Comparison of ENCODE assay signal across 8 mouse cellular contexts in the genomic region with DNA sequence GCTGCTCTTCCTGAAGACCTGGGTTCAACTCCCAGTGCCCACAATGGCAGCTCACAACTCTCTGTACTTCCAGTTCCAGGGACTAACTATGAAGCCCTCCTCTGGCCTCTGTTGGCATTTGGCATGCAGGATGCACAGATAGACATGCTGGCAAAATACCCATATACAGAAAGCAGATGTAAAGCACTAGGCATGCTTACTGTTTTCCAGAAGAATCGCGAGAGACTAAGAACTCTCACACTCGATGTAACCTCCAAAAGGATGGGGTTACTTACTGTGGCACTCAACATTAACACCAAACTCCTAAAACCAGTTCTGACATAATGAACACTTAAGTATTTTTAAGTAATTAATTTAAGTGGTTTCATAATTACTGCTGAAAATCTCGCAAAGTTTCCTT. TPM values are rescaled to one million over a fixed set of nuclear protein-coding genes. Genes with fewer than 3 reads are reported as not detected.
DNase-seq lines count a peak whose midpoint lies in the region; ATAC-seq lines count a peak whose summit lies in the region.

No protein-coding gene starts in this region.

- peak overlapping the region; percentile 97 for H3K9ac ChIP-seq in liver, embryonic 11.5 days (ENCODE audit: low read depth, low read length)

- peak overlapping the region; percentile 72 for H3K4me2 ChIP-seq in liver, embryonic 11.5 days

- H3K27ac ChIP-seq in forebrain, embryonic 10.5 days: peak overlapping the region; percentile 96
- H3K27ac ChIP-seq in liver, embryonic 11.5 days (ENCODE audit: low read depth, low read length): no peak overlapping the region

- no peaks in the 10 kb centered on the region for H3K27me3 ChIP-seq in erythroblast, embryonic 14.5 days (ENCODE audit: control insufficient read depth)
- H3K27me3 ChIP-seq in forebrain, embryonic 10.5 days (ENCODE audit: poor library complexity, severe bottlenecking): no peaks in the 10 kb centered on the region
- H3K27me3 ChIP-seq in liver, embryonic 11.5 days (replicated peaks; ENCODE audit: control insufficient read depth, insufficient read depth, low read length): no peaks in the 10 kb centered on the region

- H3K9me3 ChIP-seq in erythroblast, embryonic 14.5 days (ENCODE audit: control insufficient read depth, low read length): no peaks in the 10 kb centered on the region
- no peaks in the 10 kb centered on the region; the same call in 1 of the 2 replicates for H3K9me3 ChIP-seq in forebrain, embryonic 10.5 days
- no peaks in the 10 kb centered on the region for H3K9me3 ChIP-seq in liver, embryonic 11.5 days (ENCODE audit: control insufficient read depth, low read length)

- no peak for ATAC-seq in erythroblast, adult 5-6 weeks (replicated peaks; ENCODE audit: low FRiP score, poor library complexity, severe bottlenecking)
- ATAC-seq in liver, embryonic 11.5 days (replicated peaks; ENCODE audit: low FRiP score): no peak
- no peak for ATAC-seq in activated CD4-positive, CD25-positive, alpha-beta regulatory T cell, adult 4 months

- H3K36me3 ChIP-seq in erythroblast, embryonic 14.5 days (ENCODE audit: control insufficient read depth): peaks cover 45% of the 10 kb centered on the region
- peaks cover 43% of the 10 kb centered on the region for H3K36me3 ChIP-seq in forebrain, embryonic 10.5 days (replicated peaks)
- peaks cover 12% of the 10 kb centered on the region for H3K36me3 ChIP-seq in liver, embryonic 11.5 days (ENCODE audit: control insufficient read depth, insufficient read depth, low read length)

- DNase-seq in 3T3-L1 (ENCODE audit: low read depth, low spot score): peak; percentile 42
- DNase-seq in forebrain, embryonic 10.5 days (ENCODE audit: extremely low spot score, low spot score): no peak
- no peak for DNase-seq in liver, embryonic 11.5 days (ENCODE audit: low spot score)
- no peak for DNase-seq in right cerebral cortex, postnatal 4 days
- DNase-seq in right cerebral cortex, postnatal 10 days (ENCODE audit: low spot score in 2 of 2): no peak

- H3K4me3 ChIP-seq in erythroblast, embryonic 14.5 days (replicated peaks): peak overlapping the region; percentile 73
- H3K4me3 ChIP-seq in forebrain, embryonic 10.5 days: peak overlapping the region; percentile 86
- peak overlapping the region; percentile 90 for H3K4me3 ChIP-seq in liver, embryonic 11.5 days (ENCODE audit: low read depth, low read length)

- WGBS in forebrain, embryonic 10.5 days: 69% methylated on average over 4 of the region's 4 CpGs
- WGBS in liver, embryonic 11.5 days: 60% methylated on average over 4 of the region's 4 CpGs

- peaks cover 47% of the 10 kb centered on the region for H3K4me1 ChIP-seq in erythroblast, embryonic 14.5 days (ENCODE audit: control insufficient read depth)
- H3K4me1 ChIP-seq in forebrain, embryonic 10.5 days: peaks cover 20% of the 10 kb centered on the region
- H3K4me1 ChIP-seq in liver, embryonic 11.5 days (replicated peaks; ENCODE audit: control insufficient read depth, insufficient read depth, low read length): peaks cover 7% of the 10 kb centered on the region

RNA-seq across cellular contexts. Expression of gene Trappc6b, which starts 0.9 kb away (rescaled TPM):
- 9.5 and 10.4 TPM in 2 replicates for polyA plus RNA-seq in erythroblast, embryonic 14.5 days (2012)
- 12.3 and 19.0 TPM in 2 replicates for total RNA-seq in erythroblast, adult 5-6 weeks (2015; ENCODE audit: low replicate concordance)
- total RNA-seq in erythroblast, adult 5-6 weeks (2017; ENCODE audit: low replicate concordance): 29.1 and 35.3 TPM in 2 replicates
- polyA plus RNA-seq in forebrain, embryonic 10.5 days (2016; fragmentation: Nextera tagmentation; extraction: Ambion mirVana): 65.5 and 66.3 TPM in 2 replicates
- 58.9 and 60.8 TPM in 2 replicates for polyA plus RNA-seq in liver, embryonic 11.5 days (2014; fragmentation: Nextera tagmentation; extraction: Ambion mirVana)
- 10 to 100 TPM; 73.9 to 78.8 TPM for polyA plus RNA-seq in activated CD4-positive, CD25-positive, alpha-beta regulatory T cell, adult 4 months (2017; shearing (Covaris generic))

RNA-seq across cellular contexts. Expression of gene Pnn, which starts 6.4 kb away (rescaled TPM):
- polyA plus RNA-seq in erythroblast, embryonic 14.5 days (2012): 5.0 and 5.9 TPM in 2 replicates
- total RNA-seq in erythroblast, adult 5-6 weeks (2015; ENCODE audit: low replicate concordance): 22.3 and 24.5 TPM in 2 replicates
- 23.3 and 40.4 TPM in 2 replicates for total RNA-seq in erythroblast, adult 5-6 weeks (2017; ENCODE audit: low replicate concordance)
- 122 and 133 TPM in 2 replicates for polyA plus RNA-seq in forebrain, embryonic 10.5 days (2016; fragmentation: Nextera tagmentation; extraction: Ambion mirVana)
- polyA plus RNA-seq in liver, embryonic 11.5 days (2014; fragmentation: Nextera tagmentation; extraction: Ambion mirVana): 90.7 and 92.2 TPM in 2 replicates
- 100 to 1,000 TPM in 1 of 2 experiments, 10 to 100 TPM in 1; 86.9 to 124 TPM for polyA plus RNA-seq in activated CD4-positive, CD25-positive, alpha-beta regulatory T cell, adult 4 months (2017; shearing (Covaris generic))

RNA-seq across cellular contexts. Expression of gene Mia2, which starts 35.3 kb away (rescaled TPM):
- polyA plus RNA-seq in erythroblast, embryonic 14.5 days (2012): 1.2 and 1.5 TPM in 2 replicates
- 40.5 and 54.1 TPM in 2 replicates for total RNA-seq in erythroblast, adult 5-6 weeks (2015; ENCODE audit: low replicate concordance)
- total RNA-seq in erythroblast, adult 5-6 weeks (2017; ENCODE audit: low replicate concordance): 66.7 and 125 TPM in 2 replicates
- 43.8 and 46.3 TPM in 2 replicates for polyA plus RNA-seq in forebrain, embryonic 10.5 days (2016; fragmentation: Nextera tagmentation; extraction: Ambion mirVana)
- polyA plus RNA-seq in liver, embryonic 11.5 days (2014; fragmentation: Nextera tagmentation; extraction: Ambion mirVana): 79.7 and 85.8 TPM in 2 replicates
- 10 to 100 TPM; 24.9 to 32.7 TPM for polyA plus RNA-seq in activated CD4-positive, CD25-positive, alpha-beta regulatory T cell, adult 4 months (2017; shearing (Covaris generic))

RNA-seq across cellular contexts. Expression of gene Gemin2, which starts 47.1 kb away (rescaled TPM):
- polyA plus RNA-seq in erythroblast, embryonic 14.5 days (2012): 0.40 and 0.54 TPM in 2 replicates
- 8.4 and 12.3 TPM in 2 replicates for total RNA-seq in erythroblast, adult 5-6 weeks (2015; ENCODE audit: low replicate concordance)
- 3.2 and 9.5 TPM in 2 replicates for total RNA-seq in erythroblast, adult 5-6 weeks (2017; ENCODE audit: low replicate concordance)
- 42.3 and 42.8 TPM in 2 replicates for polyA plus RNA-seq in forebrain, embryonic 10.5 days (2016; fragmentation: Nextera tagmentation; extraction: Ambion mirVana)
- polyA plus RNA-seq in liver, embryonic 11.5 days (2014; fragmentation: Nextera tagmentation; extraction: Ambion mirVana): 33.9 and 36.5 TPM in 2 replicates
- 10 to 100 TPM; 34.5 to 35.6 TPM for polyA plus RNA-seq in activated CD4-positive, CD25-positive, alpha-beta regulatory T cell, adult 4 months (2017; shearing (Covaris generic))

RNA-seq across cellular contexts. Expression of gene Sec23a, which starts 48.5 kb away (rescaled TPM):
- polyA plus RNA-seq in erythroblast, embryonic 14.5 days (2012): 0.37 and 0.60 TPM in 2 replicates
- total RNA-seq in erythroblast, adult 5-6 weeks (2015; ENCODE audit: low replicate concordance): 18.6 and 22.2 TPM in 2 replicates
- total RNA-seq in erythroblast, adult 5-6 weeks (2017; ENCODE audit: low replicate concordance): 19.2 and 21.2 TPM in 2 replicates
- polyA plus RNA-seq in forebrain, embryonic 10.5 days (2016; fragmentation: Nextera tagmentation; extraction: Ambion mirVana): 54.7 and 56.3 TPM in 2 replicates
- 42.5 and 51.6 TPM in 2 replicates for polyA plus RNA-seq in liver, embryonic 11.5 days (2014; fragmentation: Nextera tagmentation; extraction: Ambion mirVana)
- 10 to 100 TPM; 25.6 to 30.2 TPM for polyA plus RNA-seq in activated CD4-positive, CD25-positive, alpha-beta regulatory T cell, adult 4 months (2017; shearing (Covaris generic))

Comparison
In these comparisons a context has a peak if more than half of its experiments do, and no peak if none do; other contexts are left out.
1. RNA of gene Pnn, which starts 6.4 kb away (polyA plus RNA-seq): 86.9 to 124 TPM in activated CD4-positive, CD25-positive, alpha-beta regulatory T cell, adult 4 months, 122 to 133 TPM in forebrain, embryonic 10.5 days and 90.7 to 92.2 TPM in liver, embryonic 11.5 days; 5.0 to 5.9 TPM in erythroblast, embryonic 14.5 days; every median in the first group is over 10 times any median in the second.
2. RNA of gene Mia2, which starts 35.3 kb away (polyA plus RNA-seq): 79.7 to 85.8 TPM in liver, embryonic 11.5 days, 43.8 to 46.3 TPM in forebrain, embryonic 10.5 days and 24.9 to 32.7 TPM in activated CD4-positive, CD25-positive, alpha-beta regulatory T cell, adult 4 months; 1.2 to 1.5 TPM in erythroblast, embryonic 14.5 days; every median in the first group is over 10 times any median in the second.
3. Peak in every context shown above with its lines, with median percentiles within 50 percentile points of each other: H3K4me3 ChIP-seq.